Mouse (Mus musculus) embryonic fibroblast, embryonic 13.5 days (primary cell): ENCODE measurements around the gene Ttc36.

Experiments
- CTCF ChIP-seq: IDR thresholded peaks from 2 replicates; pipeline ENCODE4 v1.5.1; 2011; ENCODE audit warnings: mild to moderate bottlenecking, control low read depth, low read length, moderate library complexity, borderline replicate concordance; ENCODE audit not compliant: insufficient read depth
- POLR2A ChIP-seq: IDR thresholded peaks from 2 replicates; pipeline ENCODE4 v1.6.1; 2011; ENCODE audit warnings: low read depth, mild to moderate bottlenecking, control low read depth, low read length, moderate library complexity

- no peak for TF ChIP-seq CTCF
- no peak for TF ChIP-seq POLR2A
Observed at GRCm38 (mm10) chr9:44771376-44771775, 31.5 kb downstream of the Ttc36 start.
